8 mouse cellular contexts compared by ENCODE assay signal in genomic region chr17:31535871-31536629, GRCm38 (mm10). TPM values are rescaled to one million over a fixed set of nuclear protein-coding genes. Genes with fewer than 3 reads are reported as not detected.
DNase-seq lines count a peak whose midpoint lies in the region; ATAC-seq and TF ChIP-seq lines count a peak whose summit lies in the region.

No protein-coding gene starts in this region.

- no peak for TF ChIP-seq POLR2A in limb, embryonic 14.5 days (IDR thresholded peaks at IDR 0.05; ENCODE audit: borderline replicate concordance, extremely low read depth, insufficient read depth, insufficient read length)

- H3K36me3 ChIP-seq in forebrain, embryonic 10.5 days (replicated peaks): peaks cover 13% of the 10 kb centered on the region
- 0 out of 2 replicates have a peak, but pooled peaks cover 3% of the 10 kb centered on the region for H3K36me3 ChIP-seq in heart, embryonic 11.5 days (ENCODE audit: control insufficient read depth, insufficient read depth, low read length)
- peaks cover 11% of the 10 kb centered on the region for H3K36me3 ChIP-seq in kidney, embryonic 15.5 days
- peaks cover 10% of the 10 kb centered on the region for H3K36me3 ChIP-seq in limb, embryonic 14.5 days (ENCODE audit: control insufficient read depth, insufficient read depth, low read length)

- H3K9ac ChIP-seq in heart, embryonic 11.5 days (ENCODE audit: low read depth, low read length): peak overlapping the region; percentile 39; the same call in 1 of the 2 replicates
- H3K9ac ChIP-seq in kidney, embryonic 15.5 days: no peak overlapping the region
- no peak overlapping the region for H3K9ac ChIP-seq in limb, embryonic 14.5 days (ENCODE audit: low read depth, low read length, severe bottlenecking)

- H3K9me3 ChIP-seq in forebrain, embryonic 10.5 days: no peaks in the 10 kb centered on the region
- no peaks in the 10 kb centered on the region for H3K9me3 ChIP-seq in heart, embryonic 11.5 days (replicated peaks; ENCODE audit: control insufficient read depth, low read length)
- no peaks in the 10 kb centered on the region for H3K9me3 ChIP-seq in kidney, embryonic 15.5 days (replicated peaks)
- no peaks in the 10 kb centered on the region for H3K9me3 ChIP-seq in limb, embryonic 14.5 days (ENCODE audit: control insufficient read depth, low read length)

- H3K27me3 ChIP-seq in forebrain, embryonic 10.5 days (ENCODE audit: poor library complexity, severe bottlenecking): no peaks in the 10 kb centered on the region
- no peaks in the 10 kb centered on the region for H3K27me3 ChIP-seq in heart, embryonic 11.5 days (ENCODE audit: control insufficient read depth, insufficient read depth, low read length)
- no peaks in the 10 kb centered on the region for H3K27me3 ChIP-seq in kidney, embryonic 15.5 days
- H3K27me3 ChIP-seq in limb, embryonic 14.5 days (ENCODE audit: control insufficient read depth, insufficient read depth, low read length): no peaks in the 10 kb centered on the region

- ATAC-seq in heart, embryonic 11.5 days (replicated peaks; ENCODE audit: insufficient number of reproducible peaks, low FRiP score, low TSS enrichment): peak; percentile 35; the same call in 1 of the 2 replicates
- ATAC-seq in kidney, embryonic 15.5 days (replicated peaks; ENCODE audit: low FRiP score): peak; percentile 74
- ATAC-seq in limb, embryonic 14.5 days (ENCODE audit: low FRiP score, low read depth): peak; percentile 63

- peak overlapping the region; percentile 86 for H3K27ac ChIP-seq in forebrain, embryonic 10.5 days
- H3K27ac ChIP-seq in heart, embryonic 11.5 days (ENCODE audit: low read depth, low read length): peak overlapping the region; percentile 41; the same call in 1 of the 2 replicates
- H3K27ac ChIP-seq in kidney, embryonic 15.5 days: peak overlapping the region; percentile 82
- H3K27ac ChIP-seq in limb, embryonic 14.5 days (replicated peaks; ENCODE audit: low read depth, low read length): peak overlapping the region; percentile 9

- H3K4me3 ChIP-seq in forebrain, embryonic 10.5 days: peak overlapping the region; percentile 19; the same call in 1 of the 2 replicates
- no peak overlapping the region for H3K4me3 ChIP-seq in heart, embryonic 11.5 days (ENCODE audit: low read depth, low read length)
- no peak overlapping the region for H3K4me3 ChIP-seq in kidney, embryonic 15.5 days (replicated peaks)
- no peak overlapping the region for H3K4me3 ChIP-seq in limb, embryonic 14.5 days (replicated peaks; ENCODE audit: low read length)

- peak; percentile 31 to 52 for DNase-seq in adrenal gland, adult (ENCODE audit: inconsistent age in 2 of 2, low spot score in 1 of 2)
- DNase-seq in adrenal gland, postnatal 4 days (ENCODE audit: low spot score in 2 of 2): no peak
- DNase-seq in forebrain, embryonic 10.5 days (ENCODE audit: extremely low spot score, low spot score): no peak
- peak; percentile 78 for DNase-seq in limb, embryonic 14.5 days (ENCODE audit: low spot score)
- DNase-seq in ovary, adult 18-20 months (ENCODE audit: low spot score): peak; percentile 59
- no peak for DNase-seq in T-cell, adult 2 months (ENCODE audit: low spot score)

- H3K4me2 ChIP-seq in heart, embryonic 11.5 days: no peak overlapping the region
- H3K4me2 ChIP-seq in kidney, embryonic 15.5 days: peak overlapping the region; percentile 20
- H3K4me2 ChIP-seq in limb, embryonic 14.5 days (replicated peaks; ENCODE audit: low read depth, low read length, severe bottlenecking): no peak overlapping the region

- H3K4me1 ChIP-seq in forebrain, embryonic 10.5 days: peaks cover 20% of the 10 kb centered on the region
- peaks cover 7% of the 10 kb centered on the region; the same call in 1 of the 2 replicates for H3K4me1 ChIP-seq in heart, embryonic 11.5 days (ENCODE audit: control insufficient read depth, insufficient read depth, low read length)
- H3K4me1 ChIP-seq in kidney, embryonic 15.5 days: peaks cover 18% of the 10 kb centered on the region
- H3K4me1 ChIP-seq in limb, embryonic 14.5 days (ENCODE audit: control insufficient read depth, insufficient read depth, low read length): peaks cover 16% of the 10 kb centered on the region

- 51% methylated on average over 8 of the region's 8 CpGs for WGBS in forebrain, embryonic 10.5 days
- 34% methylated on average over 8 of the region's 8 CpGs for WGBS in heart, embryonic 11.5 days (ENCODE audit: insufficient replicate concordance)
- 23% methylated on average over 8 of the region's 8 CpGs for WGBS in kidney, embryonic 15.5 days
- 32% methylated on average over 8 of the region's 8 CpGs for WGBS in limb, embryonic 14.5 days

RNA-seq across cellular contexts. Expression of gene Ndufv3, which starts 16.1 kb away (rescaled TPM):
- 100 to 1,000 TPM; 359 to 397 TPM for total RNA-seq in adrenal gland, postnatal 4 days (2021)
- 214 and 224 TPM in 2 replicates for polyA plus RNA-seq in forebrain, embryonic 10.5 days (2016; fragmentation: Nextera tagmentation; extraction: Ambion mirVana)
- 528 and 531 TPM in 2 replicates for polyA plus RNA-seq in heart, embryonic 11.5 days (2014; fragmentation: Nextera tagmentation; extraction: Ambion mirVana)
- polyA plus RNA-seq in kidney, embryonic 15.5 days (2015; fragmentation: Nextera tagmentation; extraction: Ambion mirVana): 261 TPM in 2 replicates
- 86.4 and 103 TPM in 2 replicates for polyA plus RNA-seq in limb, embryonic 14.5 days (2012; rRNA removed)
- polyA plus RNA-seq in limb, embryonic 14.5 days (2014; fragmentation: Nextera tagmentation; extraction: Ambion mirVana): 277 and 285 TPM in 2 replicates

RNA-seq across cellular contexts. Expression of gene Wdr4, which starts 16.3 kb away (rescaled TPM):
- total RNA-seq in adrenal gland, postnatal 4 days (2021): 10 to 100 TPM; 31.4 to 33.7 TPM
- polyA plus RNA-seq in forebrain, embryonic 10.5 days (2016; fragmentation: Nextera tagmentation; extraction: Ambion mirVana): 78.5 and 81.3 TPM in 2 replicates
- 20.5 and 22.2 TPM in 2 replicates for polyA plus RNA-seq in heart, embryonic 11.5 days (2014; fragmentation: Nextera tagmentation; extraction: Ambion mirVana)
- polyA plus RNA-seq in kidney, embryonic 15.5 days (2015; fragmentation: Nextera tagmentation; extraction: Ambion mirVana): 46.5 and 49.6 TPM in 2 replicates
- 45.0 and 52.6 TPM in 2 replicates for polyA plus RNA-seq in limb, embryonic 14.5 days (2012; rRNA removed)
- polyA plus RNA-seq in limb, embryonic 14.5 days (2014; fragmentation: Nextera tagmentation; extraction: Ambion mirVana): 29.6 and 31.5 TPM in 2 replicates

RNA-seq across cellular contexts. Expression of gene Pknox1, which starts 28.5 kb away (rescaled TPM):
- 10 to 100 TPM; 22.0 to 26.7 TPM for total RNA-seq in adrenal gland, postnatal 4 days (2021)
- polyA plus RNA-seq in forebrain, embryonic 10.5 days (2016; fragmentation: Nextera tagmentation; extraction: Ambion mirVana): 18.3 and 19.1 TPM in 2 replicates
- 19.8 and 20.4 TPM in 2 replicates for polyA plus RNA-seq in heart, embryonic 11.5 days (2014; fragmentation: Nextera tagmentation; extraction: Ambion mirVana)
- 36.7 and 40.5 TPM in 2 replicates for polyA plus RNA-seq in kidney, embryonic 15.5 days (2015; fragmentation: Nextera tagmentation; extraction: Ambion mirVana)
- polyA plus RNA-seq in limb, embryonic 14.5 days (2012; rRNA removed): 30.1 and 34.6 TPM in 2 replicates
- 35.8 and 39.4 TPM in 2 replicates for polyA plus RNA-seq in limb, embryonic 14.5 days (2014; fragmentation: Nextera tagmentation; extraction: Ambion mirVana)

Comparison
In these comparisons a context has a peak if more than half of its experiments do, and no peak if none do; other contexts are left out.
1. DNase-seq: peak in adrenal gland, adult (2 of 2), limb, embryonic 14.5 days (single experiment) and ovary, adult 18-20 months (single experiment); none in adrenal gland, postnatal 4 days (0 of 2), forebrain, embryonic 10.5 days (single experiment) and T-cell, adult 2 months (single experiment).
2. H3K27ac ChIP-seq: peak in every context shown above with its lines; median percentile 86 in forebrain, embryonic 10.5 days; 82 in kidney, embryonic 15.5 days; 41 in heart, embryonic 11.5 days; 9 in limb, embryonic 14.5 days.
3. Peak in every context shown above with its lines, with median percentiles within 50 percentile points of each other: ATAC-seq.